Mouse (Mus musculus) stomach, postnatal 0 days (tissue): ENCODE measurements at regions not wholly inside any gene's neighbourhood (a gene's known extent, or its start where the extent isn't known, plus 50 kb on each side); places are given as distances from the start of the nearest gene placed in this dataset.

Experiments used
- ATAC-seq: fragments of 200-750 bp; cut with Nextera tagmentation; 2 replicates; pipeline ENCODE4 v1.8.0; 2017; ENCODE audit not compliant: low FRiP score, low TSS enrichment
- DNase-seq: peaks from one replicate; pipeline ENCODE4 v3.0.0-alpha.2; 2016; ENCODE audit warnings: low spot score
- H3K27ac ChIP-seq: fragments of 300-500 bp; sonication (generic); replicated peaks from 2 replicates; pipeline ENCODE4 v1.5.1; 2014; ENCODE audit warnings: mild to moderate bottlenecking, control low read depth
- H3K27me3 ChIP-seq: fragments of 300-500 bp; sonication (generic); 2 replicates; pipeline ENCODE4 v1.6.1; 2014; ENCODE audit warnings: low read length; ENCODE audit not compliant: control insufficient read depth, insufficient read depth
- H3K36me3 ChIP-seq: fragments of 300-500 bp; sonication (generic); 2 replicates; pipeline ENCODE4 v1.6.1; 2014; ENCODE audit warnings: low read length, mixed read lengths; ENCODE audit not compliant: control insufficient read depth, insufficient read depth
- H3K4me1 ChIP-seq: fragments of 300-500 bp; sonication (generic); replicated peaks from 2 replicates; pipeline ENCODE4 v1.6.1; 2014; ENCODE audit warnings: antibody characterized with exemption; ENCODE audit not compliant: control insufficient read depth, insufficient read depth
- H3K4me2 ChIP-seq: fragments of 300-500 bp; sonication (generic); replicated peaks from 2 replicates; pipeline ENCODE4 v1.6.1; 2014; ENCODE audit warnings: low read depth, mild to moderate bottlenecking, control low read depth, moderate library complexity
- H3K4me3 ChIP-seq: fragments of 300-500 bp; sonication (generic); 2 replicates; pipeline ENCODE4 v1.5.1; 2014; ENCODE audit warnings: low read depth, low read length, control low read depth
- H3K9ac ChIP-seq: fragments of 300-500 bp; sonication (generic); 2 replicates; pipeline ENCODE4 v1.6.1; 2014; ENCODE audit warnings: mild to moderate bottlenecking, low read length, control low read depth, mixed read lengths
- H3K9me3 ChIP-seq: fragments of 300-500 bp; sonication (generic); 2 replicates; pipeline ENCODE4 v1.6.1; 2016; ENCODE audit warnings: low read length; ENCODE audit not compliant: control insufficient read depth
- CTCF ChIP-seq: IDR thresholded peaks from 2 replicates; pipeline ENCODE4 v1.5.1; 2016; ENCODE audit warnings: antibody characterized with exemption, low read depth, mild to moderate bottlenecking, moderate library complexity
- EP300 ChIP-seq: optimal IDR thresholded peaks from 2 replicates; pipeline ENCODE3; 2016; ENCODE audit warnings: antibody characterized with exemption
- WGBS: fragments of 180-500 bp; shearing (Covaris S2); extraction: QIAGEN DNeasy Blood & Tissue Kit; methylation state at CpG from one replicate; pipeline ENCODE4 v1.1.7; 2014; 5-methylcytosine and 5-hydroxymethylcytosine counted together

DNA sequence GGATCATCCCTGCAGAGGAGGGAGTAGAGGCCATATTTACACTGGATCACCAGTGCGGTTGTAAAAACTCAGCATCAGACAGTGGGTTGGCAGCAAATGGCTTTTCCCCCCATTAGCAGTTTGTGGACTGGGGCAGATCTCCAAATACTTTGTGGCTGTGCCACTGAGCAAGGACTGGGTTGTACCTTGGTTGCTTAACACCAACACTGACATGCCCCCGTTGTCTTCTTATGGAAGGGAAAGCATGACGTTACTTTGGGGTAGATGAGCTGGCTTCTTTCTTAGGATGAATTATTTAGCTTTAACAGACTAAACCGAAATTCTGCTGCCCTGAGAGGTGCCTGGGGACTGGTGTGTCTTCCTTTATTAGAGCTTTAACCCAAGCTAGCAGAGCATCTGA is 365.0 kb downstream of the Setd4 start:
- H3K9me3 ChIP-seq, result no peaks in the 10 kb centered on the region
- H3K4me3 ChIP-seq, result no peak overlapping the region
- 81% methylated on average over 4 of the region's 4 CpGs for WGBS
- H3K36me3 ChIP-seq, result no peaks in the 10 kb centered on the region
- H3K4me2 ChIP-seq, result no peak overlapping the region
- no peak overlapping the region for H3K27ac ChIP-seq
- no peak for DNase-seq
- no peak overlapping the region for H3K9ac ChIP-seq
- no peaks in the 10 kb centered on the region for H3K27me3 ChIP-seq
- TF ChIP-seq EP300 (no peak), CTCF (no peak)
- no peak for ATAC-seq
- no peaks in the 10 kb centered on the region for H3K4me1 ChIP-seq

DNA sequence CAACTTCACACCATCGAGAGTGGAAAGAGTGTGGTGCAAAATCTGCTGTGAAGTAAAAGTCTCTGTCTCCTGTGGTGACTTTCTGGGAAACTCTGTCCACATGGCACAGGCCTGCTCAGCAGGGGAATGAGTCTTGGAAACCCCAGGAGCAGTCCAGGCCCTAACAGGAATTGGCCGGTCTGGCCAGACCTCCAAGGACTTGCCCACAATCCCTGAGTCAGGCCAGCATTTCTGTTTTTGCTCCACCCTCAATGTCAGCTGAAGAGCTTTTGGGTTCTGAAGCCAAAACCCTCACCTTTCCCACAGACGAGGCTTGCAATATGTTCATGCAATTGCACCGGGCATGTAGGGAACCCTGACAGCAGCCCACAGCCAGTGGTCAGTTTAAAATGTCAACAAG is 365.5 kb downstream of the Setd4 start:
- ATAC-seq (no peak), DNase-seq (no peak)
- no peak overlapping the region for H3K4me2 ChIP-seq
- 83% methylated on average over 4 of the region's 4 CpGs for WGBS
- no peak overlapping the region for H3K4me3 ChIP-seq
- no peaks in the 10 kb centered on the region for H3K4me1 ChIP-seq
- H3K36me3 ChIP-seq, result no peaks in the 10 kb centered on the region
- no peaks in the 10 kb centered on the region for H3K27me3 ChIP-seq
- H3K9me3 ChIP-seq, result no peaks in the 10 kb centered on the region
- no peak overlapping the region for H3K27ac ChIP-seq
- TF ChIP-seq CTCF (no peak), EP300 (no peak)
- H3K9ac ChIP-seq, result no peak overlapping the region

DNA sequence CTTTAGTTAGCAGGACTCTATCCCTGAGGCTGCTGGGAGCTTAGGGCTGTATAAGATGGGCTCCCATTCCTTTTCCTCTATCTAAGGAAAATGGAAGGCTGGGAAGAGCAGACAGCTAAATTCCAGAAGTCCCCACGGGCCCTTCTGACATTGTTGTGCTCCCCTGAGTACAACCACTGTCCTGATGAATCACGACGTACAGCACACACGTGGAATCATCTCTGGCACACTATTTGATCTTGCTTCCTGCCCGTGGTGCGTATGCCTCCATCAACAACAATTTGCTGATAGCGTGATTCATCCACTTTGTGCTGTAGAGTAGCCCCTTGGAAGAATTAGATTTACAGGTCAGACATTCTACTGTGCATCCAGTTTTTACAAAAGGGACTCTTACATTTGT is 378.2 kb downstream of the Setd4 start:
- no peaks in the 10 kb centered on the region for H3K4me1 ChIP-seq
- no peak overlapping the region for H3K9ac ChIP-seq
- H3K27me3 ChIP-seq, result no peaks in the 10 kb centered on the region
- no peak overlapping the region for H3K4me2 ChIP-seq
- H3K27ac ChIP-seq, result no peak overlapping the region
- DNase-seq, result no peak
- no peak for ATAC-seq
- H3K4me3 ChIP-seq, result no peak overlapping the region
- H3K9me3 ChIP-seq, result no peaks in the 10 kb centered on the region
- TF ChIP-seq EP300 (no peak), CTCF (no peak)
- 79% methylated on average over 7 of the region's 7 CpGs for WGBS
- H3K36me3 ChIP-seq, result no peaks in the 10 kb centered on the region

DNA sequence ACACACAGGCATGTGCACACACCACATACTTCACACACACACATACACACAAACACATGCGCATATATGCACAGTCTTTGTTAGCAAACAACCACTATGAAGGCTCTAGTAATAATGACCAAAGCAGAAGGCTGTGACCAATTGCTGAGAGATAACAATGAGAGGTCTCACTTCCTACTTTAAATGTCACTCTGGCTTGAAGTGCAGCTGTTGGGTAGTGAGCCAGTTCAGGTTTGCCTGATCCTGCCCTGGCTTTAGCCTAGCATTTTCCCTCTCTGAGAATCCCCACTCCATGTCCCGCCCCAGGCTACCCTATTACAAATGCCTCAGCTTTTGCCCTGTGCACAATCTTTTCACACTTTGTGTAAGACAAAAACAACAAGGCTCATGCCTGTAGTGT is 378.7 kb downstream of the Setd4 start:
- H3K36me3 ChIP-seq, result no peaks in the 10 kb centered on the region
- H3K9ac ChIP-seq, result no peak overlapping the region
- TF ChIP-seq EP300, result no peak
- no peak for TF ChIP-seq CTCF
- WGBS, result 88% methylated on average over 2 of the region's 2 CpGs
- no peaks in the 10 kb centered on the region for H3K27me3 ChIP-seq
- no peaks in the 10 kb centered on the region for H3K4me1 ChIP-seq
- ATAC-seq, result no peak
- H3K4me2 ChIP-seq, result no peak overlapping the region
- DNase-seq, result no peak
- no peak overlapping the region for H3K4me3 ChIP-seq
- no peak overlapping the region for H3K27ac ChIP-seq
- no peaks in the 10 kb centered on the region for H3K9me3 ChIP-seq

GRCm38 (mm10) chr16:93219731-93220130 is 384.1 kb downstream of the Setd4 start:
- WGBS, result 70% methylated on average over 9 of the region's 9 CpGs
- DNase-seq (no peak), ATAC-seq (no peak)
- H3K4me2 ChIP-seq, result no peak overlapping the region
- no peaks in the 10 kb centered on the region for H3K36me3 ChIP-seq
- no peak overlapping the region for H3K27ac ChIP-seq
- no peak overlapping the region for H3K4me3 ChIP-seq
- no peaks in the 10 kb centered on the region for H3K4me1 ChIP-seq
- no peaks in the 10 kb centered on the region for H3K9me3 ChIP-seq
- H3K9ac ChIP-seq, result no peak overlapping the region
- TF ChIP-seq CTCF (no peak), EP300 (no peak)
- no peaks in the 10 kb centered on the region for H3K27me3 ChIP-seq

DNA sequence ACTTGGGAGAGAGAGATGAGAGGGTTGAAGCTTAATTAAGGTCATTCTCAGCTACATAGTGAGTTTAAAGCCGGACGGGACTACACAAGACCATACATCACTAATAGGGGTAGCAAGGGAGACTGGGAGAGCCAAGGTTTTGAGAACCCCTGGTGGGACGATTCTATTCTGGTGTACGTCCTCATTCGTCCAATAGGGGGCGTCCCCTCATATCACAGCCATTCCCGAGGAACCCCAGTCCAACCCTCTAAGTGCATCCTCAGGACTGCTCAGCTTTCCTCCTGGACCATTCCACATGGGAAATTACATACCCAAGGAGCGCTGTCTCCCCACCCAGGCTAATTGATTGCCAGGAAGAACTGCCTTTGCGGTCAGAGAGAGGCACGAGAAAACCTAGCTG is 385.5 kb downstream of the Setd4 start:
- Histone ChIP-seq H3K27me3 (no peaks in the 10 kb centered on the region), H3K4me2 (no peak overlapping the region), H3K27ac (no peak overlapping the region), H3K4me1 (no peaks in the 10 kb centered on the region), H3K9ac (no peak overlapping the region), H3K9me3 (no peaks in the 10 kb centered on the region), H3K4me3 (no peak overlapping the region), H3K36me3 (no peaks in the 10 kb centered on the region)
- no peak for ATAC-seq
- 62% methylated on average over 10 of the region's 10 CpGs for WGBS
- TF ChIP-seq EP300 (no peak), CTCF (peak; percentile 43)
- no peak for DNase-seq
